Mouse (Mus musculus) layer of hippocampus, postnatal 14 days (tissue): ENCODE data around the gene Timm23. TPM values are rescaled to one million over a fixed set of nuclear protein-coding genes. Genes with fewer than 3 reads are reported as not detected.
A peak's percentile ranks its signal among the peaks of the same experiment; 100 is the strongest.

Source experiments
- DNase-seq, 2 experiments: peaks; one replicate each; pipeline ENCODE4 v3.0.0; 2021 to 2022; ENCODE audit warnings: low spot score in 2 of 2, mixed read lengths in 1 of 2
- total RNA-seq, 2 experiments: library from RNA; stranded (reverse); gene quantifications; 2 replicates each; pipeline ENCODE4 v1.2.3; 2021

Timm23 gene
- total RNA-seq, 2 experiments from 2014 or later: 70.4 to 104 TPM

GRCm38 (mm10) chr14:32165278-32166061 is 36.2 kb downstream of the Timm23 start:
- peak; percentile 19 to 32 for DNase-seq

GRCm38 (mm10) chr14:32164173-32165051 is 37.3 kb downstream of the Timm23 start:
- DNase-seq: no peak

- no peak for DNase-seq
These were observed 38.4 kb downstream of the Timm23 start for GRCm38 (mm10) chr14:32163203-32163888.

GRCm38 (mm10) chr14:32162231-32162630 is 39.5 kb downstream of the Timm23 start:
- DNase-seq: no peak

GRCm38 (mm10) chr14:32161090-32161885 is 40.4 kb downstream of the Timm23 start:
- no peak for DNase-seq

GRCm38 (mm10) chr14:32160563-32160962 is 41.1 kb downstream of the Timm23 start:
- no peak for DNase-seq

- peak; percentile 97 to 99 for DNase-seq
These were observed 41.9 kb downstream of the Timm23 start, which contains the start of gene Ncoa4 for GRCm38 (mm10) chr14:32159690-32160246. Gene Ncoa4 (plus strand): TSS chr14:32159865.

- DNase-seq: no peak
These were observed 42.5 kb downstream of the Timm23 start for GRCm38 (mm10) chr14:32159150-32159670.

- no peak for DNase-seq
These were observed 46.9 kb downstream of the Timm23 start for GRCm38 (mm10) chr14:32154758-32155157.

- DNase-seq: no peak
These were observed 48.5 kb downstream of the Timm23 start for GRCm38 (mm10) chr14:32153156-32153555.

- DNase-seq: no peak
These were observed 49.3 kb downstream of the Timm23 start for GRCm38 (mm10) chr14:32152243-32152965.

GRCm38 (mm10) chr14:32150872-32151271 is 50.8 kb downstream of the Timm23 start:
- no peak for DNase-seq

- DNase-seq: no peak
These were observed 55.1 kb downstream of the Timm23 start for GRCm38 (mm10) chr14:32146578-32146977.

- DNase-seq: no peak
These were observed 55.7 kb downstream of the Timm23 start for GRCm38 (mm10) chr14:32145809-32146511.

GRCm38 (mm10) chr14:32145401-32145800 is 56.3 kb downstream of the Timm23 start:
- no peak for DNase-seq

- no peak for DNase-seq
These were observed 57.0 kb downstream of the Timm23 start for GRCm38 (mm10) chr14:32144734-32145133.

- DNase-seq: no peak
These were observed 60.0 kb downstream of the Timm23 start, which contains the start of gene Msmb for GRCm38 (mm10) chr14:32141723-32142122. Gene Msmb (plus strand): TSS chr14:32142023.

GRCm38 (mm10) chr14:32140359-32140965 is 61.2 kb downstream of the Timm23 start:
- no peak for DNase-seq
